ENCODE assay signal across 9 mouse cellular contexts in genomic region chr11:4750263-4750662, GRCm38 (mm10). TPM values are rescaled to one million over a fixed set of nuclear protein-coding genes. Genes with fewer than 3 reads are reported as not detected.
DNase-seq lines count a peak whose midpoint lies in the region; ATAC-seq lines count a peak whose summit lies in the region.
"Had no signal": no experiment of that assay in that cellular context is flagged by ENCODE, and none has a peak within 500 bp of the region (broad histone marks: within the 10 kb centered on the region; RNA-seq: fewer than 3 reads in every experiment).

No protein-coding gene starts in this region.

- H3K9me3 ChIP-seq in embryonic facial prominence, embryonic 14.5 days (ENCODE audit: control insufficient read depth, low read length): peaks cover 5% of the 10 kb centered on the region; the same call in 1 of the 2 replicates

- no peak overlapping the region for H3K4me3 ChIP-seq in embryonic facial prominence, embryonic 14.5 days (ENCODE audit: low read depth, low read length)
- H3K4me3 ChIP-seq: neural tube, embryonic 13.5 days had no signal

- H3K4me2 ChIP-seq in embryonic facial prominence, embryonic 14.5 days (ENCODE audit: low read depth, low read length): no peak overlapping the region
- H3K4me2 ChIP-seq: neural tube, embryonic 13.5 days had no signal

- peak; percentile 74 for DNase-seq in 416B (ENCODE audit: low read depth)
- peak; percentile 12 for DNase-seq in MEL-GATA-1-ER (ENCODE audit: extremely low read depth, low read depth)
- DNase-seq in embryonic facial prominence, embryonic 14.5 days (ENCODE audit: low spot score): peak; percentile 85
- DNase-seq in kidney, postnatal 25 days: peak; percentile 81
- peak; percentile 36 for DNase-seq in ovary, postnatal 10 days (ENCODE audit: low spot score)
- no peak for DNase-seq in layer of hippocampus, adult 11-12 months (ENCODE audit: low spot score)
- no peak for DNase-seq in natural killer cell, adult 2 months (ENCODE audit: low spot score in 2 of 2)

- H3K9ac ChIP-seq in embryonic facial prominence, embryonic 14.5 days (ENCODE audit: low read depth, low read length): no peak overlapping the region
- H3K9ac ChIP-seq: neural tube, embryonic 13.5 days had no signal

- no peak overlapping the region for H3K27ac ChIP-seq in embryonic facial prominence, embryonic 14.5 days (replicated peaks; ENCODE audit: low read depth, low read length)
- H3K27ac ChIP-seq: neural tube, embryonic 13.5 days had no signal

- peaks cover 52% of the 10 kb centered on the region for H3K27me3 ChIP-seq in embryonic facial prominence, embryonic 14.5 days (replicated peaks; ENCODE audit: control insufficient read depth, insufficient read depth, low read length)

- peaks cover 7% of the 10 kb centered on the region; the same call in 1 of the 2 replicates for H3K4me1 ChIP-seq in embryonic facial prominence, embryonic 14.5 days (ENCODE audit: control insufficient read depth, insufficient read depth, low read length)

- no peak for ATAC-seq in embryonic facial prominence, embryonic 14.5 days (ENCODE audit: low read depth)
- ATAC-seq in frontal cortex, adult (ENCODE audit: low TSS enrichment): no peak

- WGBS in embryonic facial prominence, embryonic 14.5 days: 6% methylated on average over 9 of the region's 9 CpGs

- no peaks in the 10 kb centered on the region for H3K36me3 ChIP-seq in embryonic facial prominence, embryonic 14.5 days (ENCODE audit: control insufficient read depth, insufficient read depth, low read length)
- H3K36me3 ChIP-seq: neural tube, embryonic 13.5 days had no signal

RNA-seq across cellular contexts. Expression of gene Cabp7, which starts 3.7 kb away (rescaled TPM):
- polyA plus RNA-seq in embryonic facial prominence, embryonic 14.5 days (2014; fragmentation: Nextera tagmentation; extraction: Ambion mirVana): 0.15 and 0.30 TPM in 2 replicates

RNA-seq across cellular contexts. Expression of gene Zmat5, which starts 45.8 kb away (rescaled TPM):
- polyA plus RNA-seq in embryonic facial prominence, embryonic 14.5 days (2014; fragmentation: Nextera tagmentation; extraction: Ambion mirVana): 51.7 and 52.2 TPM in 2 replicates

RNA-seq across cellular contexts. Expression of gene Uqcr10, which starts 46.1 kb away (rescaled TPM):
- 722 and 816 TPM in 2 replicates for polyA plus RNA-seq in embryonic facial prominence, embryonic 14.5 days (2014; fragmentation: Nextera tagmentation; extraction: Ambion mirVana)

Comparison
In these comparisons a context has a peak if more than half of its experiments do, and no peak if none do; other contexts are left out.
1. DNase-seq: peak in 416B (single experiment), MEL-GATA-1-ER (single experiment), embryonic facial prominence, embryonic 14.5 days (single experiment), kidney, postnatal 25 days (2 of 2) and ovary, postnatal 10 days (single experiment); none in layer of hippocampus, adult 11-12 months (single experiment) and natural killer cell, adult 2 months (0 of 2).